Mouse (Mus musculus): ENCODE measurements around the gene Ccser2. TPM values are rescaled to one million over a fixed set of nuclear protein-coding genes. Genes with fewer than 3 reads are reported as not detected.

The Ccser2 gene
- polyA plus RNA-seq, 1 experiment from 2014 or later = 58.2 TPM

Other genes starting within 250 kb of the Ccser2 start
- not detected in 2 replicates for gene Rgr, start 80.2 kb upstream of the Ccser2 start, polyA plus RNA-seq (2015; fragmentation: Nextera tagmentation; extraction: Ambion mirVana)
- not detected in 2 replicates for gene Lrit1, start 86.1 kb upstream of the Ccser2 start, polyA plus RNA-seq (2015; fragmentation: Nextera tagmentation; extraction: Ambion mirVana)
- not detected in 2 replicates for gene Lrit2, start 99.2 kb upstream of the Ccser2 start, polyA plus RNA-seq (2015; fragmentation: Nextera tagmentation; extraction: Ambion mirVana)
- gene Cdhr1, start 129.6 kb upstream of the Ccser2 start, polyA plus RNA-seq (2015; fragmentation: Nextera tagmentation; extraction: Ambion mirVana) = 0.50 and 0.64 TPM in 2 replicates
- gene 2610528A11Rik, start 145.2 kb upstream of the Ccser2 start, polyA plus RNA-seq (2015; fragmentation: Nextera tagmentation; extraction: Ambion mirVana) = 1.6 and 2.4 TPM in 2 replicates
- gene Ghitm, start 166.5 kb upstream of the Ccser2 start, polyA plus RNA-seq (2015; fragmentation: Nextera tagmentation; extraction: Ambion mirVana) = 405 and 423 TPM in 2 replicates

Measured in heart, embryonic 16.5 days (tissue).